Mouse (Mus musculus) intestine, postnatal 0 days (tissue): ENCODE results near the gene Pex16. TPM values are rescaled to one million over a fixed set of nuclear protein-coding genes. Genes with fewer than 3 reads are reported as not detected.

Experiments
- ATAC-seq: fragments of 200-750 bp; cut with Nextera tagmentation; 2 replicates; pipeline ENCODE4 v1.8.0; 2017; ENCODE audit warnings: mild to moderate bottlenecking, moderate TSS enrichment, moderate library complexity
- H3K27ac ChIP-seq: fragments of 300-500 bp; sonication (generic); 2 replicates; pipeline ENCODE4 v1.5.1; 2014; ENCODE audit warnings: mild to moderate bottlenecking, low read depth, low read length, moderate library complexity
- H3K27me3 ChIP-seq: fragments of 300-500 bp; sonication (generic); replicated peaks from 2 replicates; pipeline ENCODE4 v1.6.1; 2014; ENCODE audit warnings: low read length, mixed read lengths; ENCODE audit not compliant: control insufficient read depth, insufficient read depth
- H3K36me3 ChIP-seq: fragments of 300-500 bp; sonication (generic); 2 replicates; pipeline ENCODE4 v1.6.1; 2014; ENCODE audit warnings: mild to moderate bottlenecking, moderate library complexity; ENCODE audit not compliant: control insufficient read depth, insufficient read depth
- H3K4me1 ChIP-seq: fragments of 300-500 bp; sonication (generic); replicated peaks from 2 replicates; pipeline ENCODE4 v1.6.1; 2014; ENCODE audit warnings: antibody characterized with exemption, low read length, mixed read lengths; ENCODE audit not compliant: control insufficient read depth, insufficient read depth
- H3K4me2 ChIP-seq: fragments of 300-500 bp; sonication (generic); replicated peaks from 2 replicates; pipeline ENCODE4 v1.6.1; 2014; ENCODE audit warnings: low read depth, mild to moderate bottlenecking, moderate library complexity
- H3K4me3 ChIP-seq: fragments of 300-500 bp; sonication (generic); 2 replicates; pipeline ENCODE4 v1.5.1; 2014; ENCODE audit warnings: low read depth, low read length
- H3K9ac ChIP-seq: fragments of 300-500 bp; sonication (generic); 2 replicates; pipeline ENCODE4 v1.6.1; 2014; ENCODE audit warnings: mild to moderate bottlenecking, low read depth, low read length
- H3K9me3 ChIP-seq: fragments of 300-500 bp; sonication (generic); 2 replicates; pipeline ENCODE4 v1.6.1; 2016; ENCODE audit warnings: mixed run types; ENCODE audit not compliant: control insufficient read depth
- CTCF ChIP-seq: sonication (generic); IDR thresholded peaks from 2 replicates; pipeline ENCODE4 v1.5.1; 2016; ENCODE audit warnings: low read depth, mild to moderate bottlenecking, control low read depth, antibody characterized with exemption, moderate library complexity
- WGBS: fragments of 180-500 bp; shearing (Covaris S2); extraction: QIAGEN DNeasy Blood & Tissue Kit; methylation state at CpG from one replicate; pipeline ENCODE4 v1.1.7; 2014; 5-methylcytosine and 5-hydroxymethylcytosine counted together
- polyA plus RNA-seq: library from polyadenylated mRNA; unstranded; fragments of >200 nt; fragmentation: Nextera tagmentation; extraction: Ambion mirVana; gene quantifications from 2 replicates; pipeline ENCODE4 v1.2.1, GENCODE M21; 2015

Gene Pex16
- polyA plus RNA-seq, result 84.8 and 86.0 TPM in 2 replicates

GRCm38 (mm10) chr2:92374514-92374913, at the start of gene Pex16, which contains the start of gene Large2:
Pex16 (plus strand) TSS chr2:92374676.
Large2 (minus strand) TSS chr2:92374869.
- WGBS, result under 1% methylated on average over 16 of the region's 16 CpGs
- no peak for TF ChIP-seq CTCF

GRCm38 (mm10) chr2:92325676-92326075, 48.8 kb upstream of the Pex16 start:
- no peak for TF ChIP-seq CTCF
- Histone ChIP-seq H3K4me1 (no peaks in the 10 kb centered on the region), H3K4me2 (no peak overlapping the region), H3K27me3 (no peaks in the 10 kb centered on the region), H3K9me3 (no peaks in the 10 kb centered on the region), H3K4me3 (no peak overlapping the region), H3K27ac (no peak overlapping the region), H3K36me3 (peaks cover 45% of the 10 kb centered on the region), H3K9ac (no peak overlapping the region)
- no peak for ATAC-seq
- WGBS, result 89% methylated on average over 7 of the region's 7 CpGs

More at GRCm38 (mm10) chr2:92374514-92374913, at the start of gene Pex16, which contains the start of gene Large2:
- no peaks in the 10 kb centered on the region for H3K27me3 ChIP-seq
- no peaks in the 10 kb centered on the region for H3K9me3 ChIP-seq
- peak within 1 kb of the TSS; percentile 84 for H3K27ac ChIP-seq
- H3K9ac ChIP-seq, result peak within 1 kb of the TSS; percentile 58
- H3K4me2 ChIP-seq, result peak within 1 kb of the TSS; percentile 89
- H3K36me3 ChIP-seq, result peaks cover 24% of the 10 kb centered on the region
- peaks cover 12% of the 10 kb centered on the region for H3K4me1 ChIP-seq
- no peak for ATAC-seq
- peak within 1 kb of the TSS; percentile 66 for H3K4me3 ChIP-seq

GRCm38 (mm10) chr2:92326221-92326620, 48.3 kb upstream of the Pex16 start:
- ATAC-seq, result no peak
- H3K36me3 ChIP-seq, result peaks cover 48% of the 10 kb centered on the region
- H3K4me2 ChIP-seq, result no peak overlapping the region
- H3K27ac ChIP-seq, result no peak overlapping the region
- no peaks in the 10 kb centered on the region for H3K4me1 ChIP-seq
- H3K9me3 ChIP-seq, result no peaks in the 10 kb centered on the region
- no peak for TF ChIP-seq CTCF
- 68% methylated on average over 1 of the region's 1 CpGs for WGBS
- H3K4me3 ChIP-seq, result no peak overlapping the region
- no peaks in the 10 kb centered on the region for H3K27me3 ChIP-seq
- no peak overlapping the region for H3K9ac ChIP-seq

- no peak overlapping the region for H3K4me3 ChIP-seq
- no peak for TF ChIP-seq CTCF
Measured at GRCm38 (mm10) chr2:92327601-92328000, 46.9 kb upstream of the Pex16 start.

GRCm38 (mm10) chr2:92328206-92328605, 46.3 kb upstream of the Pex16 start:
- no peak for TF ChIP-seq CTCF
- H3K4me2 ChIP-seq, result no peak overlapping the region
- no peaks in the 10 kb centered on the region for H3K27me3 ChIP-seq
- H3K4me1 ChIP-seq, result no peaks in the 10 kb centered on the region
- H3K27ac ChIP-seq, result no peak overlapping the region
- H3K9me3 ChIP-seq, result no peaks in the 10 kb centered on the region
- H3K4me3 ChIP-seq, result no peak overlapping the region
- 88% methylated on average over 8 of the region's 8 CpGs for WGBS
- H3K36me3 ChIP-seq, result peaks cover 51% of the 10 kb centered on the region
- no peak overlapping the region for H3K9ac ChIP-seq
- ATAC-seq, result no peak

More at GRCm38 (mm10) chr2:92327601-92328000, 46.9 kb upstream of the Pex16 start:
- Histone ChIP-seq H3K9me3 (no peaks in the 10 kb centered on the region), H3K27ac (no peak overlapping the region), H3K9ac (no peak overlapping the region), H3K36me3 (peaks cover 54% of the 10 kb centered on the region), H3K27me3 (no peaks in the 10 kb centered on the region), H3K4me2 (no peak overlapping the region), H3K4me1 (no peaks in the 10 kb centered on the region)
- 90% methylated on average over 4 of the region's 4 CpGs for WGBS
- no peak for ATAC-seq

- Histone ChIP-seq H3K27ac (no peak overlapping the region), H3K4me3 (no peak overlapping the region), H3K4me2 (no peak overlapping the region), H3K9me3 (no peaks in the 10 kb centered on the region), H3K36me3 (peaks cover 47% of the 10 kb centered on the region), H3K9ac (no peak overlapping the region), H3K27me3 (no peaks in the 10 kb centered on the region), H3K4me1 (no peaks in the 10 kb centered on the region)
- no peak for ATAC-seq
- 47% methylated on average over 2 of the region's 2 CpGs for WGBS
- TF ChIP-seq CTCF, result peak; percentile 69
Measured at GRCm38 (mm10) chr2:92330840-92331239, 43.6 kb upstream of the Pex16 start.

GRCm38 (mm10) chr2:92331410-92331809, 43.1 kb upstream of the Pex16 start:
- Histone ChIP-seq H3K9ac (no peak overlapping the region), H3K27me3 (no peaks in the 10 kb centered on the region), H3K36me3 (peaks cover 46% of the 10 kb centered on the region), H3K9me3 (no peaks in the 10 kb centered on the region), H3K27ac (no peak overlapping the region), H3K4me3 (no peak overlapping the region), H3K4me1 (no peaks in the 10 kb centered on the region), H3K4me2 (no peak overlapping the region)
- no peak for ATAC-seq
- TF ChIP-seq CTCF, result peak; percentile 40
- 81% methylated on average over 2 of the region's 2 CpGs for WGBS
